Comparison of ENCODE assay signal across 14 mouse cellular contexts in genomic region chrX:107015335-107015734, GRCm38 (mm10).
DNase-seq lines count a peak whose midpoint lies in the region; ATAC-seq and TF ChIP-seq lines count a peak whose summit lies in the region.
"Had no signal": no experiment of that assay in that cellular context is flagged by ENCODE, and none has a peak within 500 bp of the region (broad histone marks: within the 10 kb centered on the region; RNA-seq: fewer than 3 reads in every experiment).

No protein-coding gene starts in this region.

- H3K36me3 ChIP-seq in embryonic facial prominence, embryonic 11.5 days (replicated peaks; ENCODE audit: control insufficient read depth, insufficient read depth, low read depth, low read length), result no peaks in the 10 kb centered on the region
- H3K36me3 ChIP-seq in embryonic facial prominence, embryonic 10.5 days (replicated peaks), result no peaks in the 10 kb centered on the region
- no peaks in the 10 kb centered on the region for H3K36me3 ChIP-seq in E14TG2a.4 (ENCODE audit: insufficient read depth, low read length)
- H3K36me3 ChIP-seq: limb, embryonic 13.5 days had no signal

- ATAC-seq in embryonic facial prominence, embryonic 11.5 days (replicated peaks; ENCODE audit: insufficient number of reproducible peaks, low FRiP score, low TSS enrichment, low read depth), result no peak

- 25% methylated on average over 1 of the region's 1 CpGs for WGBS in embryonic facial prominence, embryonic 11.5 days
- WGBS in embryonic facial prominence, embryonic 10.5 days, result 8% methylated on average over 1 of the region's 1 CpGs

- no peak overlapping the region for H3K4me2 ChIP-seq in embryonic facial prominence, embryonic 11.5 days (ENCODE audit: low read depth, low read length)
- H3K4me2 ChIP-seq: limb, embryonic 13.5 days had no signal

- TF ChIP-seq CTCF in E14TG2a.4 (conservative IDR thresholded peaks at IDR 0.05; ENCODE audit: low read length), result peak; percentile 19; the same call in 1 of the 2 replicates

- H3K27ac ChIP-seq in embryonic facial prominence, embryonic 11.5 days (replicated peaks; ENCODE audit: low read depth, low read length), result no peak overlapping the region
- no peak overlapping the region for H3K27ac ChIP-seq in embryonic facial prominence, embryonic 10.5 days (replicated peaks)
- H3K27ac ChIP-seq: limb, embryonic 13.5 days had no signal

- no peaks in the 10 kb centered on the region for H3K9me3 ChIP-seq in embryonic facial prominence, embryonic 11.5 days (replicated peaks; ENCODE audit: control insufficient read depth, low read length)
- H3K9me3 ChIP-seq in embryonic facial prominence, embryonic 10.5 days, result no peaks in the 10 kb centered on the region
- no peaks in the 10 kb centered on the region for H3K9me3 ChIP-seq in E14TG2a.4 (ENCODE audit: low read length)
- H3K9me3 ChIP-seq: limb, embryonic 13.5 days had no signal

- peak; percentile 43 for DNase-seq in embryonic facial prominence, embryonic 11.5 days (ENCODE audit: low spot score)
- DNase-seq in embryonic facial prominence, embryonic 10.5 days (ENCODE audit: low spot score), result no peak
- DNase-seq in layer of hippocampus, adult 11-12 months (ENCODE audit: low spot score), result peak; percentile 8
- no peak for DNase-seq in layer of hippocampus, postnatal 25 days (ENCODE audit: extremely low spot score in 1 of 2, low spot score in 1 of 2)
- peak; percentile 13 for DNase-seq in lung, postnatal 14 days
- no peak for DNase-seq in cerebellum, adult 11 months
- DNase-seq in adrenal gland, postnatal 4 days (ENCODE audit: low spot score in 2 of 2), result no peak
- DNase-seq: adrenal gland, postnatal 10 days; B cell, adult 2 months; cerebellum, postnatal 25 days; gastrocnemius, postnatal 10 days; kidney, adult 18-20 months had no signal

- H3K4me1 ChIP-seq in embryonic facial prominence, embryonic 11.5 days (ENCODE audit: control insufficient read depth, insufficient read depth, low read length), result no peaks in the 10 kb centered on the region
- no peaks in the 10 kb centered on the region for H3K4me1 ChIP-seq in embryonic facial prominence, embryonic 10.5 days
- H3K4me1 ChIP-seq in E14TG2a.4 (replicated peaks; ENCODE audit: low read depth, low read length), result no peaks in the 10 kb centered on the region
- H3K4me1 ChIP-seq: limb, embryonic 13.5 days had no signal

- H3K9ac ChIP-seq in embryonic facial prominence, embryonic 11.5 days (replicated peaks; ENCODE audit: low read length), result no peak overlapping the region
- H3K9ac ChIP-seq: limb, embryonic 13.5 days had no signal

- H3K27me3 ChIP-seq in embryonic facial prominence, embryonic 11.5 days (ENCODE audit: control insufficient read depth, insufficient read depth, low read length), result no peaks in the 10 kb centered on the region
- H3K27me3 ChIP-seq in embryonic facial prominence, embryonic 10.5 days (replicated peaks; ENCODE audit: low read depth, poor library complexity, severe bottlenecking), result 0 out of 2 replicates have a peak, but pooled peaks cover 5% of the 10 kb centered on the region
- H3K27me3 ChIP-seq in E14TG2a.4 (ENCODE audit: insufficient read depth, low read length), result no peaks in the 10 kb centered on the region
- H3K27me3 ChIP-seq: limb, embryonic 13.5 days had no signal

- H3K4me3 ChIP-seq in embryonic facial prominence, embryonic 11.5 days (ENCODE audit: low read depth, low read length), result no peak overlapping the region
- H3K4me3 ChIP-seq in embryonic facial prominence, embryonic 10.5 days, result no peak overlapping the region
- no peak overlapping the region for H3K4me3 ChIP-seq in E14TG2a.4 (replicated peaks; ENCODE audit: low read length)
- H3K4me3 ChIP-seq: limb, embryonic 13.5 days had no signal

Comparison
In these comparisons a context has a peak if more than half of its experiments do, and no peak if none do; other contexts are left out.
1. DNase-seq: peak in embryonic facial prominence, embryonic 11.5 days (single experiment), layer of hippocampus, adult 11-12 months (single experiment) and lung, postnatal 14 days (single experiment); none in embryonic facial prominence, embryonic 10.5 days (single experiment), layer of hippocampus, postnatal 25 days (0 of 2), cerebellum, adult 11 months (single experiment) and adrenal gland, postnatal 4 days (0 of 2).